Mouse (Mus musculus): ENCODE data around the gene Rnf4. TPM values are rescaled to one million over a fixed set of nuclear protein-coding genes. Genes with fewer than 3 reads are reported as not detected.

The Rnf4 gene
- polyA plus RNA-seq, 1 experiment from 2014 or later: 125 TPM

DNA sequence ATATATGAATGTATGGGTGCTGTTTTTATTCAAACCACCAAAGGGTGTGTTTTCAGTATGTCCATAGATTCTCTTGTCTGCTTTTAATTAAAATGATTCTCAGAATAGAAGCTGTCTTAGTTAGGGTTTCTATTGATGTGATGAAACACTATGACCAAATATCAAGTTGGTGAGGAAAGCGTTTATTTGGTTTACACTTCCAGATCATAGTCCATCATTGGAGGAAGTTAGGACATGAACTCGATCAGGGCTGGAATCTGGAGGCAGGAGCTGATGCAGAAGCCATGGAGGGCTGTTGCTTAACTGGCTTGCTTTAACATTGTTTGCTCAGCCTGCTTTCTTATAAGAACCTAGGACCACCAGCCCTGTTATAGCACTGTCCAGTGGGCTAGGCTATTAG lies 45.6 kb downstream of the Rnf4 start:
- Histone ChIP-seq H3K4me3 (ENCODE audit: low read depth, low read length) (no peak overlapping the region), H3K27me3 (ENCODE audit: control insufficient read depth, insufficient read depth, low read length) (no peaks in the 10 kb centered on the region), H3K9me3 (replicated peaks; ENCODE audit: control insufficient read depth, low read length) (no peaks in the 10 kb centered on the region), H3K9ac (ENCODE audit: low read depth, low read length) (no peak overlapping the region), H3K4me2 (no peak overlapping the region), H3K36me3 (ENCODE audit: control insufficient read depth, insufficient read depth, low read length) (no peaks in the 10 kb centered on the region; the same call in 1 of the 2 replicates), H3K4me1 (ENCODE audit: control insufficient read depth, insufficient read depth, low read length) (0 out of 2 replicates have a peak, but pooled peaks cover 4% of the 10 kb centered on the region), H3K27ac (ENCODE audit: low read depth, low read length) (no peak overlapping the region)
- ATAC-seq (replicated peaks; ENCODE audit: insufficient number of reproducible peaks, low FRiP score, low TSS enrichment): no peak
- WGBS (ENCODE audit: insufficient replicate concordance): 91% methylated on average over 2 of the region's 2 CpGs

DNA sequence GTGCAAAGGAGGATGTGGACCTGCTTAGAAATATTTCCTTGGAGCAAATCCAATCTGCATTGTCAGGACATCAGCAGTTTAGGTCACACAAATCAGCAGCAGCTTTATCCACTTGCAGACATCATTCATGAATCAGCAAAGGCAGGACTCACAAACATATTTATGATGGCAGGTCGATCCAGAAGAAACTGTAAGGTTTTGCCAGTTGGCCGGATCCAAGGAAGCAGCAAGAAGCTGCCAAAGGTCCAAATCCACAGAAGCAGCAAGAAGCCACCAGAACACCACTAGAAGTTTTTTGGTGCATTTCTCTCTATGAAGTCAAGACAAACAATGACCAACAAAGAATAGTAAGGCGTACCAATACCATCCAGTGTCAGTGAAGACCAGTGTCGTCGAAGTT lies 49.5 kb downstream of the Rnf4 start:
- Histone ChIP-seq H3K9ac (ENCODE audit: low read depth, low read length) (no peak overlapping the region), H3K9me3 (replicated peaks; ENCODE audit: control insufficient read depth, low read length) (no peaks in the 10 kb centered on the region), H3K4me2 (no peak overlapping the region), H3K36me3 (ENCODE audit: control insufficient read depth, insufficient read depth, low read length) (no peaks in the 10 kb centered on the region; the same call in 1 of the 2 replicates), H3K27me3 (ENCODE audit: control insufficient read depth, insufficient read depth, low read length) (no peaks in the 10 kb centered on the region), H3K4me3 (ENCODE audit: low read depth, low read length) (no peak overlapping the region), H3K4me1 (ENCODE audit: control insufficient read depth, insufficient read depth, low read length) (no peaks in the 10 kb centered on the region), H3K27ac (ENCODE audit: low read depth, low read length) (no peak overlapping the region)
- no peak for ATAC-seq (replicated peaks; ENCODE audit: insufficient number of reproducible peaks, low FRiP score, low TSS enrichment)
- 98% methylated on average over 5 of the region's 5 CpGs for WGBS (ENCODE audit: insufficient replicate concordance)

DNA sequence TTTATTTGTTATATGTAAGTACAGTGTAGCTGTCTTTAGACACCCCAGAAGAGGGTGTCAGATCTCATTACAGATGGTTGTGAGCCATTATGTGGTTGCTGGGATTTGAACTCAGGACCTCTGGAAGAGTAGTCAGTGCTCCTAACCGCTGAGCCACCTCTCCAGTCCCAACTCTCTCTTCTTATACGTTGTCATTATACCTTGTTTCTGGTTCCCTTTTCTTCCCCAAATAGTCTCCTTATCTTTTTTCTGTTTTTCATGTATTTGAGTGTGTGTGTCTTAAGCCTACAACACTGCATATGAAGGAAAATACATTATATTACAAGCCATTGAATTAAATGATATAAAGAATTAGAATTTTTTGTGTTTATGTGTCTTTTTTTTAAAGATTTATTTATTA lies 50.7 kb downstream of the Rnf4 start:
- H3K27me3 ChIP-seq (ENCODE audit: control insufficient read depth, insufficient read depth, low read length): no peaks in the 10 kb centered on the region
- no peaks in the 10 kb centered on the region for H3K9me3 ChIP-seq (replicated peaks; ENCODE audit: control insufficient read depth, low read length)
- no peak overlapping the region for H3K27ac ChIP-seq (ENCODE audit: low read depth, low read length)
- H3K4me2 ChIP-seq: no peak overlapping the region
- no peak overlapping the region for H3K9ac ChIP-seq (ENCODE audit: low read depth, low read length)
- H3K4me3 ChIP-seq (ENCODE audit: low read depth, low read length): no peak overlapping the region
- no peaks in the 10 kb centered on the region for H3K4me1 ChIP-seq (ENCODE audit: control insufficient read depth, insufficient read depth, low read length)
- H3K36me3 ChIP-seq (ENCODE audit: control insufficient read depth, insufficient read depth, low read length): no peaks in the 10 kb centered on the region; the same call in 1 of the 2 replicates
- 91% methylated on average over 2 of the region's 2 CpGs for WGBS (ENCODE audit: insufficient replicate concordance)
- no peak for ATAC-seq (replicated peaks; ENCODE audit: insufficient number of reproducible peaks, low FRiP score, low TSS enrichment)

DNA sequence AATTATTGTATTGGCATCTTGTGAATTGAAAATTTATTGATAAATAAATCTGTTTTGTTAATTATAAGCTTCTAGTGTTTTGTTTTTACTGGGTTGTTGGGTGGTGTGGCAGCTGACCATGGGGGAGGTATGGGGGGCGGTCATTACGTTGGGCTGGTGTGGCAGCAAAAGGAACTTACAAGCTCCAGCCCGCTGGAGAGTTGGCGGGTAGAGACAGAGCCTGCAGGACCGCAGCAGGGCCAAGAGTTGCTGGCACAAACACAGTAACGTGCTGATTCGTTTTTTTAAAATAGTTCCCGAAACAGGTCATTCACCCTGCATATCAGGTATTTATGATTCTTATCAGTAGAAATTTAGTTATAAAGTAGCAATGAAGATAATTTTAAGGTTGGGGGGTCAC lies 57.2 kb downstream of the Rnf4 start:
- H3K27ac ChIP-seq (ENCODE audit: low read depth, low read length): no peak overlapping the region
- 0 out of 2 replicates have a peak, but pooled peaks cover 5% of the 10 kb centered on the region for H3K4me1 ChIP-seq (ENCODE audit: control insufficient read depth, insufficient read depth, low read length)
- no peak overlapping the region for H3K4me3 ChIP-seq (ENCODE audit: low read depth, low read length)
- WGBS (ENCODE audit: insufficient replicate concordance): 90% methylated on average over 8 of the region's 8 CpGs
- no peaks in the 10 kb centered on the region for H3K36me3 ChIP-seq (ENCODE audit: control insufficient read depth, insufficient read depth, low read length)
- no peak overlapping the region for H3K9ac ChIP-seq (ENCODE audit: low read depth, low read length)
- no peaks in the 10 kb centered on the region for H3K9me3 ChIP-seq (replicated peaks; ENCODE audit: control insufficient read depth, low read length)
- H3K4me2 ChIP-seq: no peak overlapping the region
- H3K27me3 ChIP-seq (ENCODE audit: control insufficient read depth, insufficient read depth, low read length): no peaks in the 10 kb centered on the region
- ATAC-seq (replicated peaks; ENCODE audit: insufficient number of reproducible peaks, low FRiP score, low TSS enrichment): no peak

DNA sequence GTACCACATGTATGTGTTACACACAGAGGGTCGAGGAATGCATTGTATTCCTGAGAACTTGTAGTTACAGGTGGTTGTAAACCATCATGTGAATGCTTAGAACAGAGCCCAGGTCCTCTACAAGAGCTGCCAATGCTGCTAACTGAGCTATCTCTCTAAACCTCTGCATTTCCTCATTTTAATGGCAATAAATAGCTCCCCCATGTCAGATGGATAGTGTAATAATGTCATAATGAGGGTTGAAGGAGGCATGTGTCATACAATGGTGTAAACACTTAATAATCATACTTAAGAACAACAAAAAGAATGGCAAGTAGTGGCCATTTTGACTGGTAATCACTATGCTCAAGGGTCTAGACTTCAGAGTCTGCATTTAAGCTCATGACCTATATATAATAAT lies 59.3 kb downstream of the Rnf4 start:
- Histone ChIP-seq H3K27me3 (ENCODE audit: control insufficient read depth, insufficient read depth, low read length) (no peaks in the 10 kb centered on the region), H3K4me3 (ENCODE audit: low read depth, low read length) (no peak overlapping the region), H3K27ac (ENCODE audit: low read depth, low read length) (no peak overlapping the region), H3K36me3 (ENCODE audit: control insufficient read depth, insufficient read depth, low read length) (no peaks in the 10 kb centered on the region), H3K9me3 (replicated peaks; ENCODE audit: control insufficient read depth, low read length) (no peaks in the 10 kb centered on the region), H3K9ac (ENCODE audit: low read depth, low read length) (no peak overlapping the region), H3K4me1 (ENCODE audit: control insufficient read depth, insufficient read depth, low read length) (0 out of 2 replicates have a peak, but pooled peaks cover 5% of the 10 kb centered on the region), H3K4me2 (no peak overlapping the region)
- WGBS (ENCODE audit: insufficient replicate concordance): 88% methylated on average over 1 of the region's 1 CpGs
- ATAC-seq (replicated peaks; ENCODE audit: insufficient number of reproducible peaks, low FRiP score, low TSS enrichment): no peak

DNA sequence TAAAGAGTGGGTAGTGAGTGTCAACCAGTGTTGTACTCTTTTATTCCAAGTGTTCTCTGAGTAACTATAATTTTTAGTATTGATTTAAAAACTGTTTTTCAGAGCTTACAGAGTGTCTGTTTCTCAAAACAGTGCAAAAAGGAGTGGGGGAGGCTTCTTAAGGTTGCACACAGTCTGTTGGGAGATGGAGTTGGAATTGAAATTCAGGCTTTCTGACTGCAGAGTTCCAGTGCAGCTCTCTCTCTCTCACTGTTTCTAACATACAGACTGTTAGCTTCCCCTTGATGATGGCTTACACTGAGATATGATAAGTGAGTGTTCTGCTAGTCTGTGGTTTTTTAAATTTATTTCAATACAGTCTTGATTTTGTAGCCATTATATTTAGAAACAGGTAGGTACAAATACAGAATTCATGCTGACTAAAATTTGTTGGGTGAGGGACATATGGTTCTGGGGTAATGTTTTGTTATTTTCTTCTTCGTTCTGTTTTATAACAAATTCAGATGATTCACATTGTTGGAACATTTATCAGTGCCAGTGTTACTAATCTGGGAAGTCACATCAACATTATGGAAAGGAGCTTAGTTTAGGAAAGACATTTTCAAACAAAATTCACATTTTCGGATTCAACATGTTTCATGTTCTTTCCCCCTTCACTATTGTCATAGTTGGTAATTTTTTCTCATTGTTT lies 59.9 kb downstream of the Rnf4 start:
- Histone ChIP-seq H3K27ac (ENCODE audit: low read depth, low read length) (no peak overlapping the region), H3K4me1 (ENCODE audit: control insufficient read depth, insufficient read depth, low read length) (0 out of 2 replicates have a peak, but pooled peaks cover 5% of the 10 kb centered on the region), H3K9ac (ENCODE audit: low read depth, low read length) (no peak overlapping the region), H3K27me3 (ENCODE audit: control insufficient read depth, insufficient read depth, low read length) (no peaks in the 10 kb centered on the region), H3K4me2 (no peak overlapping the region), H3K9me3 (replicated peaks; ENCODE audit: control insufficient read depth, low read length) (no peaks in the 10 kb centered on the region), H3K4me3 (ENCODE audit: low read depth, low read length) (no peak overlapping the region), H3K36me3 (ENCODE audit: control insufficient read depth, insufficient read depth, low read length) (no peaks in the 10 kb centered on the region)
- 81% methylated on average over 2 of the region's 2 CpGs for WGBS (ENCODE audit: insufficient replicate concordance)
- ATAC-seq (replicated peaks; ENCODE audit: insufficient number of reproducible peaks, low FRiP score, low TSS enrichment): no peak

DNA sequence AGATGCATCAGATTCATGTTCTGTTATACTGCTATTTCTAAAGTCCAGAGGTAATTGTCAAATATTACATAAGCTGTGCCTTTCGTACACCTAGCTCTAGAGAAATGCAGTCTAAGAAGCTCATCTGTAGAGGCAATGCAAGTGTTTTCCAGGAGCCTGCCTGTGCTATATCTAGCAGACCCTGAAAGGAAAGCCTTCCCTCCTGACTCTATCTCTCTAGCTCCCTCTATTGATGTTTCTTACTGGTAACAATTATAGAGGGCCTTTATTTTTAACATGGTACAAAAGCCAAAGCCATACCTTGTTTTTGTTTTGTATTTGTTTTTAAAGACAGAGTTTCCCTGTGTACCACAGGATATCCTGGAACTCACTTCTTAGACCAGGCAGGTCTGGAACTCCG lies 61.8 kb downstream of the Rnf4 start:
- no peaks in the 10 kb centered on the region for H3K9me3 ChIP-seq (replicated peaks; ENCODE audit: control insufficient read depth, low read length)
- H3K4me1 ChIP-seq (ENCODE audit: control insufficient read depth, insufficient read depth, low read length): 0 out of 2 replicates have a peak, but pooled peaks cover 5% of the 10 kb centered on the region
- H3K4me2 ChIP-seq: no peak overlapping the region
- 91% methylated on average over 2 of the region's 2 CpGs for WGBS (ENCODE audit: insufficient replicate concordance)
- no peaks in the 10 kb centered on the region for H3K36me3 ChIP-seq (ENCODE audit: control insufficient read depth, insufficient read depth, low read length)
- no peak overlapping the region for H3K4me3 ChIP-seq (ENCODE audit: low read depth, low read length)
- no peak for ATAC-seq (replicated peaks; ENCODE audit: insufficient number of reproducible peaks, low FRiP score, low TSS enrichment)
- H3K27me3 ChIP-seq (ENCODE audit: control insufficient read depth, insufficient read depth, low read length): no peaks in the 10 kb centered on the region
- no peak overlapping the region for H3K27ac ChIP-seq (ENCODE audit: low read depth, low read length)
- H3K9ac ChIP-seq (ENCODE audit: low read depth, low read length): no peak overlapping the region

DNA sequence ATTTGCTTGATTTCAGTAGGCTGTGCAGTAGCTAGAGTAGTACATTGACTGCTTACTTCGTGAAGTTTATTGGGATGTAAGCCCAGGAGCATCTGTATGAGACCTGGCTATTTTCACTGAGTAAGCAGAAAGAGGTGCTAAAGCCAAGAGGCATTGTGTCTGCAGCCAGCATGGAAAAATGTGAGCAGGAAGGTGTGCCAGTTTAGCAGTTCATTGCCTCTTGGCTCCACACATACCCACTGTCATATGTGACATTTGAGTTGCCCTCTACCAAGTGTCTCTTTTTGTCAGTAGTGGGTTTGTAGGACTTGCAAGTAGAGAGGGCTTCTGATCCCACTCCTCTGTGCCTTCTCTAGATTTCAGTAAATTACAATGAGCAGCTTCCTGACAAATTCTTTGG lies 62.2 kb downstream of the Rnf4 start:
- WGBS (ENCODE audit: insufficient replicate concordance): 77% methylated on average over 1 of the region's 1 CpGs
- Histone ChIP-seq H3K4me3 (ENCODE audit: low read depth, low read length) (no peak overlapping the region), H3K9ac (ENCODE audit: low read depth, low read length) (no peak overlapping the region), H3K4me1 (ENCODE audit: control insufficient read depth, insufficient read depth, low read length) (peaks cover 8% of the 10 kb centered on the region; the same call in 1 of the 2 replicates), H3K27me3 (ENCODE audit: control insufficient read depth, insufficient read depth, low read length) (no peaks in the 10 kb centered on the region), H3K9me3 (replicated peaks; ENCODE audit: control insufficient read depth, low read length) (no peaks in the 10 kb centered on the region), H3K27ac (ENCODE audit: low read depth, low read length) (no peak overlapping the region), H3K4me2 (no peak overlapping the region), H3K36me3 (ENCODE audit: control insufficient read depth, insufficient read depth, low read length) (no peaks in the 10 kb centered on the region)
- no peak for ATAC-seq (replicated peaks; ENCODE audit: insufficient number of reproducible peaks, low FRiP score, low TSS enrichment)

Measured in heart, embryonic 11.5 days (tissue).